Mouse (Mus musculus) small intestine, adult 2 months (tissue): ENCODE results near the gene Klhl9. TPM values are rescaled to one million over a fixed set of nuclear protein-coding genes. Genes with fewer than 3 reads are reported as not detected.
A peak's percentile ranks its signal among the peaks of the same experiment; 100 is the strongest.

Experiments
- H3K27ac ChIP-seq: fragments of 200-500 bp; 2 replicates; pipeline ENCODE4 v1.5.1; 2012; ENCODE audit warnings: low read depth, low read length, control low read depth, inconsistent platforms; ENCODE audit not compliant: insufficient read depth
- H3K27me3 ChIP-seq: fragments of 200-500 bp; 2 replicates; pipeline ENCODE4 v1.6.1; 2012; ENCODE audit warnings: mild to moderate bottlenecking, moderate library complexity, low read length, inconsistent platforms; ENCODE audit not compliant: control insufficient read depth, insufficient read depth
- H3K36me3 ChIP-seq: fragments of 200-500 bp; 2 replicates; pipeline ENCODE4 v1.6.1; 2012; ENCODE audit warnings: mild to moderate bottlenecking, low read length, control low read depth, inconsistent platforms; ENCODE audit not compliant: control insufficient read depth, insufficient read depth
- H3K4me1 ChIP-seq: fragments of 200-500 bp; 2 replicates; pipeline ENCODE4 v1.6.1; 2012; ENCODE audit warnings: low read length, inconsistent platforms, mixed read lengths; ENCODE audit not compliant: control insufficient read depth, insufficient read depth, insufficient read length
- H3K4me3 ChIP-seq: fragments of 200-500 bp; 2 replicates; pipeline ENCODE4 v1.5.1; 2012; ENCODE audit warnings: low read depth, mild to moderate bottlenecking, control low read depth, inconsistent platforms, low read length, moderate library complexity
- CTCF ChIP-seq: fragments of 200-500 bp; IDR thresholded peaks from 2 replicates; pipeline ENCODE4 v1.5.1; 2012; ENCODE audit warnings: low read depth, mild to moderate bottlenecking, control low read depth, inconsistent platforms, low read length, moderate library complexity, mixed read lengths; ENCODE audit not compliant: insufficient replicate concordance, insufficient read length; ENCODE audit errors: extremely low read depth
- POLR2A ChIP-seq: fragments of 200-500 bp; IDR thresholded peaks from 2 replicates; pipeline ENCODE4 v1.6.1; 2012; ENCODE audit warnings: low read depth, mild to moderate bottlenecking, control low read depth, inconsistent platforms, low read length, moderate library complexity
- WGBS: fragments of 180-500 bp; shearing (Covaris S2); methylation state at CpG from one replicate; pipeline ENCODE4 v1.1.7; 2018; 5-methylcytosine and 5-hydroxymethylcytosine counted together
- polyA plus RNA-seq: library from polyadenylated mRNA; depleted of rRNA; stranded (reverse); fragments of >200 nt; gene quantifications from 2 replicates; pipeline ENCODE4 v1.2.3, GENCODE M21; 2012

Gene Klhl9
- polyA plus RNA-seq, 1 experiment: 11.3 TPM

DNA sequence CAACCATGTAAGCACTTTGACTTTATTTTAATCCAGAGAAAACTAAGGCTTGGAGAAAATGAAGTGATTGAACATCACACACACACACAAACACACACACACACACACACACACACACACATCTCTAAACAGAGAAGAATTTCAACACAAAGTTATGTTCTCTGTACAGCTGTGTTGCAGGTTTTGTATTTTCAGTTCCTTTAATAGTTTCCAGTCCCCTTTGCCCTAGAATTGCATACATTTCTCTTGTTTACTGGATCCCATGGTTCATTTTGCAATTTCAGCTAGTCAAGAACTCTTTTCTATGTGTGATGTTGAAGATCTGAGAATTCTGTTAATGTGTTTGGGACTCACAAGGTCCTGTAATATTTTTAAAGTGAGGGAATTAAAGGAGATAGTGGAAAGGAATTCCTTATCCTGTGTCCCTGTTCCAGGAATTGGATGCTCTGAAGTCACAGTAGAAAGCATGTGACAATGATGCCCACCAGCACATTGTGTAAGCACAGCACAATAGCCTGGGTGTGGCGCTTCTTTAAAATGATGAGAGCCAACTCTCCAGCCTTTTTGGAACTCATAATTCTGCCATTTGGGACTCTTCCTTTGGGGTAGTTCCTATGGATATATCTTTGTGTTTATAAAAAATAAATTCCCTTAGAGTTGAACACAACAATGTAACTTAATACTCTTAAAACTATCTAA lies 15.0 kb downstream of the Klhl9 start:
- Histone ChIP-seq H3K4me1 (no peaks in the 10 kb centered on the region), H3K27ac (no peak overlapping the region), H3K4me3 (no peak overlapping the region), H3K36me3 (no peaks in the 10 kb centered on the region; the same call in 1 of the 2 replicates), H3K27me3 (no peaks in the 10 kb centered on the region)
- 100% methylated on average over 1 of the region's 1 CpGs for WGBS
- no peak for TF ChIP-seq POLR2A
- no peak for TF ChIP-seq CTCF

GRCm38 (mm10) chr4:88705924-88706323 lies 16.3 kb downstream of the Klhl9 start:
- Histone ChIP-seq H3K4me3 (no peak overlapping the region), H3K27me3 (no peaks in the 10 kb centered on the region), H3K36me3 (no peaks in the 10 kb centered on the region; the same call in 1 of the 2 replicates), H3K4me1 (no peaks in the 10 kb centered on the region), H3K27ac (no peak overlapping the region)
- no peak for TF ChIP-seq CTCF
- no peak for TF ChIP-seq POLR2A
- 41% methylated on average over 3 of the region's 3 CpGs for WGBS

- Histone ChIP-seq H3K27me3 (no peaks in the 10 kb centered on the region), H3K4me3 (no peak overlapping the region), H3K27ac (no peak overlapping the region), H3K4me1 (no peaks in the 10 kb centered on the region), H3K36me3 (no peaks in the 10 kb centered on the region)
- 92% methylated on average over 1 of the region's 1 CpGs for WGBS
- TF ChIP-seq POLR2A (no peak), CTCF (no peak)
Measured at GRCm38 (mm10) chr4:88699301-88699700, 23.0 kb downstream of the Klhl9 start.

DNA sequence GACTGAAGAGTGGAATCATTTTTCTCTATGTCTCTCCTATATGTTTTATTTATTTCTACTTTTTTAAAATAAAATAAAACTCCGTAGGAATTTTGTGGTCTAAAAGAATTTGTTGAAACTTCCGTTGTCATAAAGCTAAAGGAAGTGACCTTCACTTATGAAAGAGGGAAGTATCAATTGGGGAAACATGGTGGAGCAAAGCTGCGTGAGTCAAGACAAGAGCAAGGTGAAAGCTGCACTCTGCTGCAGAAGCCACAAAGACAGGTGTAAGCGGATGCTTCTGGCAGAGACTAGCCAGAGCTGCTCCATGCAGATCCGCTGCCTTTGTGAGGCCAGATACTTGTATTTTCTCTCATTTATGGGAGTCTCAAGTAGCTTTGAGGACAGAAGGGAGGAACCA lies 23.5 kb downstream of the Klhl9 start:
- TF ChIP-seq CTCF (no peak), POLR2A (no peak)
- 73% methylated on average over 5 of the region's 5 CpGs for WGBS

DNA sequence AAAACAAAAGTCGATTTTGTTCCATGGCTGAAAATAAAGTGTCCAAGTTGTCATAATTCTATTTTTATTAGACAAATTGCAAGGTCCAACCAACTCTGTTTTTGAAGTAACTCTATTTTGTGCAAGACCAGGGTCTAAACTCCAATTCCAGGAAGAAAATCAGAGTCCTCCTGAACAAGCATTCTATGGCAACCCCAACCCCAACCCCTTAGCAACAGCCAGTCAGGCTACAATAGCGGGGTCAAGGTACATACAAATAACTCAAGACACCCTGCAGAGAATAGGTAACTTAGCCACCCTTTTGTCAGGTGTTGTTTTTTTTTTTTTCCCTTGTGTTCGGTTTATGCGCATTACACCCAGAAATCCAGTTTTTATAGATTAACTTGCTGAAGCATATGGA lies 24.5 kb downstream of the Klhl9 start:
- no peak overlapping the region for H3K4me3 ChIP-seq
- TF ChIP-seq POLR2A (no peak), CTCF (no peak)
- no peak overlapping the region for H3K27ac ChIP-seq
- WGBS: 53% methylated on average over 4 of the region's 4 CpGs
- no peaks in the 10 kb centered on the region for H3K36me3 ChIP-seq
- no peaks in the 10 kb centered on the region for H3K27me3 ChIP-seq
- H3K4me1 ChIP-seq: no peaks in the 10 kb centered on the region

More for the DNA sequence above, 23.5 kb downstream of the Klhl9 start:
- H3K4me1 ChIP-seq: no peaks in the 10 kb centered on the region
- no peak overlapping the region for H3K4me3 ChIP-seq
- H3K27ac ChIP-seq: no peak overlapping the region
- no peaks in the 10 kb centered on the region for H3K27me3 ChIP-seq
- no peaks in the 10 kb centered on the region for H3K36me3 ChIP-seq

GRCm38 (mm10) chr4:88697108-88697507 lies 25.2 kb downstream of the Klhl9 start:
- 61% methylated on average over 6 of the region's 6 CpGs for WGBS
- Histone ChIP-seq H3K4me1 (no peaks in the 10 kb centered on the region), H3K27me3 (no peaks in the 10 kb centered on the region), H3K27ac (no peak overlapping the region), H3K36me3 (no peaks in the 10 kb centered on the region), H3K4me3 (no peak overlapping the region)
- TF ChIP-seq CTCF (no peak), POLR2A (no peak)

- Histone ChIP-seq H3K4me3 (no peak overlapping the region), H3K27me3 (no peaks in the 10 kb centered on the region), H3K27ac (no peak overlapping the region), H3K36me3 (no peaks in the 10 kb centered on the region), H3K4me1 (no peaks in the 10 kb centered on the region)
- WGBS: 30% methylated on average over 3 of the region's 3 CpGs
- TF ChIP-seq CTCF: peak; percentile 99
- TF ChIP-seq POLR2A: no peak
Measured at GRCm38 (mm10) chr4:88696237-88696884, 25.9 kb downstream of the Klhl9 start.

DNA sequence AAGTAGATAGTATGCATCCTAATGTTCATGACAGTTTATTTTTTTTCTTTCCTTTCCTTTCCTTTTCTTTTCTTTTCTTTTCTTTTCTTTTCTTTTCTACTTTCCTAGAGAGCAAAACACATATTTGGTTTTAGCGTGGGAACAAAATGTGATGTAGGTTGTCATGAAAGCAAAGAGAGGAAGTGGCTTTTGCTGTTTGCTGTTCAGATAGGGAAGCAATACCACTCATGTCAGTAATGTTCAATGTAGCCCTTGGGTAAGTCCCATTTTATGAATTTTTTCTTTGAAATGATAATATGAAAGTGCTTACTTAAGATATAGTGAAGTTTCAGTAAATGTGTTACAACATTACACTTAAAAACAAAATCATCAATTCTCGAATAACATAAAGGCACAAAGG lies 28.9 kb downstream of the Klhl9 start:
- Histone ChIP-seq H3K36me3 (no peaks in the 10 kb centered on the region), H3K4me3 (no peak overlapping the region), H3K27me3 (no peaks in the 10 kb centered on the region), H3K27ac (no peak overlapping the region), H3K4me1 (no peaks in the 10 kb centered on the region)
- TF ChIP-seq POLR2A (no peak), CTCF (no peak)
- WGBS: 65% methylated on average over 2 of the region's 2 CpGs
